Mouse (Mus musculus): Measurements from ENCODE around the gene Kpna1. TPM values are rescaled to one million over a fixed set of nuclear protein-coding genes. Genes with fewer than 3 reads are reported as not detected.
A peak's percentile ranks its signal among the peaks of the same experiment; 100 is the strongest.

Gene Kpna1
- polyA plus RNA-seq, 1 experiment from 2014 or later: 72.9 TPM

DNA sequence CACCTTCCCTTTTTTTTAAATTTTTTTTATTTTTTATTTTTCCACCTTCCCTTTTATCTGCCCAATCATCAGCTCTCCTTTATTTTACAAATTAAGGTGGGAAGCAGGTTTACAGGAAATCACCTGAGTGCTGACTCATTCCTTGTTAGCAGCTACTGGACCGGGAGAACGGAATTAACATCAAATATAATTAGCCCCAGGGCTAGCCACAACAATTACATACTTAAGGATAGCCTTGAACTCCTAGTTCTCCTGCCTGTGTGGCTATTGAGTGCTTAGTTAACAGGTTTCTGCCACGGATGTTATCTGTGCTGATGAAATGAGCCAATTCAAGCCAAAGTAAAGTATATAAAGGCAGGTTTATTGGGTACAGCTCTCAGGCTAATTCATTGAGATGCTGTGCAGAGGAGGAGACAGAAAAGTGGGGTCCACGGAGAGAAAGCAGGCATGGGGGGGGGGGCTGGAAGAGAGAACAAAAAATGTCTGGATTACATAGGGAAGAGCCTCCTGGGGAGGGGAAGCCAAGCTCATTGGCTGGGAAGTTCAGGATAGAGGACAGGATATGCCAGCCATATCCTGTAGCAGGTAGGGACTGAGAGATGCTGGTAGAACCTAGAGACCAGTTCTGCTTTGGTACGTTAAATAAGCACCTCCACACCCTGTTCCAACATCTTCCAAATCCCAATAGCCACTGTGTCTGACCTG, 12.0 kb upstream of the Kpna1 start:
- WGBS: 62% methylated on average over 5 of the region's 5 CpGs
- Histone ChIP-seq H3K4me2 (no peak overlapping the region), H3K27me3 (no peaks in the 10 kb centered on the region)

DNA sequence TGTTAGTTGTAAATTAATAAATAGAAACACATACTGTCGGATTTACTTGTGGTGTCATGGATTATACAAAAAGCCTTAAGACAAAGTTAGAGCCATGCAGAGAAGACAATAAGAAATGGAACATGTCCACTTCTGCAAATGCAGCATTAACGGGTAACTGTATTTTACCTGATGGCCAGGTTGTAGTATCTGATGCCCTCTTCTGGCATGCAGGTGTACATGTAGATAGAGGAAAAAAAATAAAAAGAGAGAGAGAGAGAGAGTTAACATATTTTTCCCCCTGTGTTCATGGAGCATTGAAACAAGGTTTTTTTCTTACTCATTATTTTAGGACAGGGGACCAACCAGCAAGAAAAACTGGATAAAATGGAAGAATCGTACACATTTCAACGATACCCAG, 11.2 kb upstream of the Kpna1 start:
- 85% methylated on average over 4 of the region's 4 CpGs for WGBS
- no peak overlapping the region for H3K4me3 ChIP-seq
- no peak for ATAC-seq (ENCODE audit: low FRiP score, low read depth)
- no peaks in the 10 kb centered on the region for H3K36me3 ChIP-seq
- H3K9me3 ChIP-seq: no peaks in the 10 kb centered on the region
- no peak overlapping the region for H3K4me2 ChIP-seq
- H3K27ac ChIP-seq (replicated peaks): no peak overlapping the region
- H3K27me3 ChIP-seq: no peaks in the 10 kb centered on the region
- H3K9ac ChIP-seq: no peak overlapping the region
- no peaks in the 10 kb centered on the region for H3K4me1 ChIP-seq (replicated peaks)

More for the DNA sequence above, 12.0 kb upstream of the Kpna1 start:
- Histone ChIP-seq H3K9me3 (no peaks in the 10 kb centered on the region), H3K9ac (no peak overlapping the region), H3K4me3 (no peak overlapping the region), H3K4me1 (replicated peaks) (no peaks in the 10 kb centered on the region), H3K27ac (replicated peaks) (no peak overlapping the region), H3K36me3 (no peaks in the 10 kb centered on the region)
- no peak for ATAC-seq (ENCODE audit: low FRiP score, low read depth)

DNA sequence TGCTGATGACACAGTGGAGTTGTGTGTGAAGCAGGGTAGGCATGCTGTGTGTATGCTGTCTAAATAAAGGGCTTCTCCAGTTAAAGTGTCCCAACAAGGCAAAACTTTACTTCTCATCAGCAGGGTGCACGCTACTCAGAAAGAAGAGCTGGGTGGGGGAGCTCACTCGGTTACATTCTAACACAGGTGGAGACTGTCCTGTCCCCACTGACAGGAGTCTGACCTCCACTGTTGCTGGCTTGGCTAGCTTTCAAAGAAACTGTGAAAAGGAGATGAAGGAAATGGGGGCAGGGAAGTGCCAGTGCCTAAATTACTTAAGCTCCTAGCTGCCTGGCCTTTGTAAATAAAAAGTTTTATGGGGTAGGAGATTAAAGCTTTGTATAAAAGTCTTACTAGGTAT, 10.4 kb upstream of the Kpna1 start:
- 61% methylated on average over 2 of the region's 2 CpGs for WGBS
- Histone ChIP-seq H3K4me3 (no peak overlapping the region), H3K9me3 (no peaks in the 10 kb centered on the region), H3K27me3 (no peaks in the 10 kb centered on the region), H3K4me1 (replicated peaks) (no peaks in the 10 kb centered on the region), H3K27ac (replicated peaks) (no peak overlapping the region), H3K36me3 (no peaks in the 10 kb centered on the region), H3K4me2 (no peak overlapping the region), H3K9ac (no peak overlapping the region)
- no peak for ATAC-seq (ENCODE audit: low FRiP score, low read depth)

DNA sequence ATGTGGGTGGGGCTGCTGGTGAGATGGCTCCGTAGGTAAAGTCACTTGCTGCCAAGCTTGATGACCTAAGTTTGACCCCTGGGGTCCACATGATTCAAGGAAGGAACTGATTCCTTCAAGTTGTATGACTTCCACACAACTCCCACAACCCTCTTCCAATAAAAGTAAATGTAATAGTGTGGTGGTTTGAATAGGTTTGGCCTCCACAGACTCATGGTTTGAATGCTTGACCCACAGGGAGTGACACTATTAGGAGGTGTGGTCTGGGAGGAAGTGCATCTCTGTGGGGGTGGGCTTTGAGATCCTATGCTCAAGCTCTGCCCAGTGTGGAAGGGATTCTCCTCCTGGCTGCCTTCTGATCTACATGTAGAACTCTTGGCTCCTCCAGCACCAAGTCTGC, 4.5 kb upstream of the Kpna1 start:
- Histone ChIP-seq H3K36me3 (no peaks in the 10 kb centered on the region), H3K27me3 (no peaks in the 10 kb centered on the region), H3K4me2 (no peak overlapping the region), H3K9ac (no peak overlapping the region), H3K9me3 (no peaks in the 10 kb centered on the region), H3K4me1 (replicated peaks) (no peaks in the 10 kb centered on the region), H3K27ac (replicated peaks) (no peak overlapping the region), H3K4me3 (no peak overlapping the region)
- no peak for ATAC-seq (ENCODE audit: low FRiP score, low read depth)
- 52% methylated on average over 1 of the region's 1 CpGs for WGBS

DNA sequence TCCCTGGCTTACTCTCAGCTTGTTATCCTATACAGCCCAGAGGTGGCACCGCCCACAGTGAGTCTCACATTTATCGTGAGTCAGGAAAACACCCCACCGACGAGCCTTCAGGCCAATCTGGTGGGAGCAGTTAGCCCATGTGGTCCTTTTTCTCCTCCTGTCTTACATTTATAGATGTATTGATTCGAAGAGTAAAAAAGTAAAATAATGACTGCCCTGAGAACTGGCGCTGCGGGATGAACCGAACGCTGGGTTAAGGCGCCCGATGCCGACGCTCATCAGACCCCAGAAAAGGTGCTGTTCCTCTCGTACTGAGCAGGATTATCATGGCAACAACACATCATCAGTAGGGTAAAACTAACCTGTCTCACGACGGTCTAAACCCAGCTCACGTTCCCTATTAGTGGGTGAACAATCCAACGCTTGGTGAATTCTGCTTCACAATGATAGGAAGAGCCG, 2.8 kb downstream of the Kpna1 start:
- H3K4me2 ChIP-seq: no peak overlapping the region
- H3K4me3 ChIP-seq: no peak overlapping the region
- ATAC-seq (ENCODE audit: low FRiP score, low read depth): peak; percentile 84
- 47% methylated on average over 19 of the region's 19 CpGs for WGBS
- H3K9ac ChIP-seq: no peak overlapping the region
- peaks cover 21% of the 10 kb centered on the region for H3K4me1 ChIP-seq (replicated peaks)
- H3K9me3 ChIP-seq: 0 out of 2 replicates have a peak, but pooled peaks cover 3% of the 10 kb centered on the region
- H3K36me3 ChIP-seq: no peaks in the 10 kb centered on the region
- no peak overlapping the region for H3K27ac ChIP-seq (replicated peaks)
- H3K27me3 ChIP-seq: no peaks in the 10 kb centered on the region

DNA sequence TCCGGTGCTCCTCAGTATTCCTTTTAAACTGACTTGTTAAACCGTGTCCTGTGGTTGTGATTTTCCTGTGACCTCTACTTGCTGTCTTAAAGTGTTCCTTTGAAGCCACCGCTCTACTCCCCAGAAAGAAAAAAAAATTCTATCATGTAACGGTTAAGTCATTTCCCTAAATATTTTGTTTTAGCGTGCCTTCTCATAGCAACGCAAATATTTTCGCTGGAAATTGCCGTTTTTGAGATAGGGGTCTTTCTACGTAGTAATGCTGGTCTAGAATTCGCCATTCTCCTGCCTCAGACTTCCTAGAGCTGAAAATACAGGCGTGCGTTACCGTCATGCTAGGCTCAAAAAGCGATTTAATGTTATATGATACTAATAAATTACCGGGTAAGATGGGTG, 4.0 kb downstream of the Kpna1 start:
- WGBS: 5% methylated on average over 15 of the region's 15 CpGs
- Histone ChIP-seq H3K9me3 (0 out of 2 replicates have a peak, but pooled peaks cover 3% of the 10 kb centered on the region), H3K9ac (peak overlapping the region; percentile 95), H3K4me1 (replicated peaks) (peaks cover 26% of the 10 kb centered on the region), H3K4me2 (peak overlapping the region; percentile 55), H3K36me3 (no peaks in the 10 kb centered on the region), H3K27me3 (no peaks in the 10 kb centered on the region), H3K27ac (replicated peaks) (peak overlapping the region; percentile 99), H3K4me3 (peak overlapping the region; percentile 90)
- peak; percentile 3; the same call in 1 of the 2 replicates for ATAC-seq (ENCODE audit: low FRiP score, low read depth)

DNA sequence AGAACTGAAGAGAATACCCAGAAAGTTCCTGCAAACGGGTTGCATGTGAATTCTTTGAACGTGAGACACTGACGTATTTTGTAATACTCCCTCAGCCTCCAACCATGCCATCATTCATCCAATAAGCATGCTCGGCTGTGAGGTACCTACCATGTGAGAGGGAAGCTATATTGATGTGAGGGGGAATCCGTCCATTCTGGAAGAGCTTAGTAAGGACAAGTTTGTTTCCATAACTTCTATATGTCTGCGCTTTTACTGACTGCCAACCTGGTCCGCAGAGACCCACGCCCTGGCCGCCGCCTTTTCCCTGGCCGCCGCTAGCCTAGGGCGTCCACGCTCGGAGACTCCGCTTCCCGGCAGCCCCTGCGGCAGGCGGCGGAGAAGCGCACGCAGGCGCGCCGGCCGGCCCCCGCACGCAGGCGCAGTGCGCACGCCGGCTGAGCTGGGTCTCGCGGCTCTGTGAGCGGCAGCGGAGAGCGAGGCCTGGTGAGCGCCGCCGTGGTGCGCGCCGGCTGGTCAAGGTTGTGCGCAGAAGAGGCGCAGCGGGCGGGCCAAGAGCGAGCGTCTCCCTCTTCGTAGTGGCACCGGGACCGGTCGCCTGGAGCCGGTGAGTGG, 4.5 kb downstream of the Kpna1 start:
- peak; percentile 94 for ATAC-seq (ENCODE audit: low FRiP score, low read depth)
- peak overlapping the region; percentile 95 for H3K9ac ChIP-seq
- H3K27me3 ChIP-seq: no peaks in the 10 kb centered on the region
- 0 out of 2 replicates have a peak, but pooled peaks cover 3% of the 10 kb centered on the region for H3K9me3 ChIP-seq
- under 1% methylated on average over 45 of the region's 54 CpGs for WGBS
- peaks cover 26% of the 10 kb centered on the region for H3K4me1 ChIP-seq (replicated peaks)
- H3K27ac ChIP-seq (replicated peaks): peak overlapping the region; percentile 99
- H3K4me2 ChIP-seq: peak overlapping the region; percentile 55
- H3K4me3 ChIP-seq: peak overlapping the region; percentile 90
- no peaks in the 10 kb centered on the region for H3K36me3 ChIP-seq

DNA sequence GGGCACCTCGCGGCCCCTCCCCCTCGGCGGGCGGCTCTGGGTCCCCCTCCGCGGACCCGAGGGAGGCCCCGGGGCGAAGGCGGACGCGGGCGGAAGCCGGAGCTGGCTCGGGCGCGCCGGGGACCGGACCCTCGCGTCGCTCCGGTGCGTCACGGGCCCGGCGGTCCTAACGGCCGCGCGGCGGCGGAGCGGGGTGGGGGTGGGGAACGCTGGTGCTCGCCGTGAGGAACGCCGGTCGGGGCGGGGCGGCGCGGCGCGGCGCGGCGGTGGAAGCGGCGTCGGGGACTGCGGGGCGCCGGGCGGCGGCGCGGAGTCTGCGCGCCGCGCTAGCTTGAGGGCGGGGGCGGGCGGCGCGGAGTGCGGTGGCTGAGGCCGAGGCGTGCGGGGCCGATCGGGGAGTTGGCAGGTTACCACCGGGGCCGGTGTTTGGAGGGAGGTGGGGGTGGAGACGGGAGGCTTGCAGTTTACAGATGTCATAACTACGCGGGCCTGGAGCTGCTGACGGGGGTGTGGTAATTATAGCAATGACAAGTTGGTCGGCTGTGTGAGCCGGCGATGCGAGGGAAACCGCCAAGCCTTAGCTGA, 5.1 kb downstream of the Kpna1 start:
- ATAC-seq (ENCODE audit: low FRiP score, low read depth): peak; percentile 79
- Histone ChIP-seq H3K4me1 (replicated peaks) (peaks cover 26% of the 10 kb centered on the region), H3K36me3 (no peaks in the 10 kb centered on the region), H3K4me2 (peak overlapping the region; percentile 55), H3K27me3 (no peaks in the 10 kb centered on the region), H3K9ac (peak overlapping the region; percentile 95), H3K9me3 (0 out of 2 replicates have a peak, but pooled peaks cover 3% of the 10 kb centered on the region), H3K4me3 (peak overlapping the region; percentile 90), H3K27ac (replicated peaks) (peak overlapping the region; percentile 99)
- WGBS: under 1% methylated on average over 40 of the region's 86 CpGs

DNA sequence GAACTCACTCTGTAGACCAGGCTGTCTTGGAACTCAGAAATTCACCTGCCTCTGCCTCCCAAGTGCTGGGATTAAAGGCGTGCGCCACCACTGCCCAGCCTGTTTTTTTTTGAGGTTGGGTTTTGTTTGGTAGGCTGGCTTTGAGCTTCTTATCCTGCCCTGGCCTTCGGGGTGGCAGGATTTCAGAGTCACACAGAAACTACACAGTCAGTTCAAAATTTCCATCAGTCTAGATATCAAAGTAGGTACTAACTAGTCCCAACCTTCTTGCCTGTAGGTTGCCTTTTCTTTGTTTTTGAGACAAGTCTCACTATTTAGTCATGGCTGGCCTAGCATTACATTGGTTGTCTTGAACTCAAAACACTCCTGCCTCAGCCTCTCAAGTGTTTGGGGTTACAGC, 5.9 kb downstream of the Kpna1 start:
- no peak overlapping the region for H3K9ac ChIP-seq
- peak overlapping the region; percentile 90 for H3K4me3 ChIP-seq
- no peak overlapping the region for H3K27ac ChIP-seq (replicated peaks)
- no peaks in the 10 kb centered on the region for H3K27me3 ChIP-seq
- ATAC-seq (ENCODE audit: low FRiP score, low read depth): no peak
- H3K9me3 ChIP-seq: 0 out of 2 replicates have a peak, but pooled peaks cover 3% of the 10 kb centered on the region
- peaks cover 26% of the 10 kb centered on the region for H3K4me1 ChIP-seq (replicated peaks)
- WGBS: 57% methylated on average over 3 of the region's 3 CpGs
- no peaks in the 10 kb centered on the region for H3K36me3 ChIP-seq
- peak overlapping the region; percentile 55 for H3K4me2 ChIP-seq

DNA sequence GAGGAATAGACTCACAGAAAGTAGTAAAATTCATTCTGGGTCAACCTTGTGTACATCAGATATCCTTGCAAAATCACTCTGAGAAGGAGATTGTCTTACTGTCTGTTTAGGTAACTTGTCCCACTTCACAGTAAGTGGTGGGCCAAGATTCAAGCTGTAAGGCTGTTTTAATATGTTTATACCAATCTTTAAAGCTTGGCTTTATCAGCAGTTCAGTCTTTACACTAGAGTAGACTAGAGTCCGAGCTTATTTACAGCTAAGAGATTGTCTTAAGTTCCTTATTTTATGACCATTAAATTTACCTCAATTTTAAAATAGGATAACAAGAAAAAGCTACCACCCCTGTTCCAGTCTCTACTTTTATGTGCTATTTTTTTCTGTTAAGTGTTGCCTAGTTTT, 9.4 kb downstream of the Kpna1 start:
- ATAC-seq (ENCODE audit: low FRiP score, low read depth): no peak
- Histone ChIP-seq H3K4me2 (no peak overlapping the region), H3K27ac (replicated peaks) (no peak overlapping the region), H3K9ac (no peak overlapping the region), H3K4me1 (replicated peaks) (peaks cover 22% of the 10 kb centered on the region), H3K36me3 (no peaks in the 10 kb centered on the region), H3K27me3 (no peaks in the 10 kb centered on the region), H3K9me3 (no peaks in the 10 kb centered on the region), H3K4me3 (no peak overlapping the region)
- WGBS: 91% methylated on average over 1 of the region's 1 CpGs

DNA sequence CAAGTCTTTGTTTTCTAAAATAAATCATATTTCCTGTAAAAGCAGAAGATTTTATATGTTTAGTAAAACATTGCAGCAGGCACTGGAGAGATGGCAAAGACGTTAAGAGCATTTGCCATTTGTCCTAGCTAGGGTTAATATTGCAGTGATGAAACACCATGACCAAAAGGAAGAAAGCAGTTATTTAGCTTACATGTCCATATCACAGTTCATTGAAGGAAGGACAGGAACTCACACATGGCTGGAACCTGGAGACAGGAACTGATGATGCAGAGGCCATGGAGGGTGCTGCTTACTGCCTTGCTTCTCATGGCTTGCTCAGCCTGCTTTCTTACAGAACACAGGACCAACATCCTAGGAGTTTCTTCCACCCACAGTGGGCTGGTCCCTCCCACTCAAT, 13.8 kb downstream of the Kpna1 start:
- H3K4me1 ChIP-seq (replicated peaks): no peaks in the 10 kb centered on the region
- no peaks in the 10 kb centered on the region for H3K36me3 ChIP-seq
- no peaks in the 10 kb centered on the region for H3K27me3 ChIP-seq
- WGBS: 81% methylated on average over 1 of the region's 1 CpGs
- H3K4me3 ChIP-seq: no peak overlapping the region
- H3K4me2 ChIP-seq: no peak overlapping the region
- H3K27ac ChIP-seq (replicated peaks): no peak overlapping the region
- H3K9ac ChIP-seq: no peak overlapping the region
- no peak for ATAC-seq (ENCODE audit: low FRiP score, low read depth)
- H3K9me3 ChIP-seq: no peaks in the 10 kb centered on the region

DNA sequence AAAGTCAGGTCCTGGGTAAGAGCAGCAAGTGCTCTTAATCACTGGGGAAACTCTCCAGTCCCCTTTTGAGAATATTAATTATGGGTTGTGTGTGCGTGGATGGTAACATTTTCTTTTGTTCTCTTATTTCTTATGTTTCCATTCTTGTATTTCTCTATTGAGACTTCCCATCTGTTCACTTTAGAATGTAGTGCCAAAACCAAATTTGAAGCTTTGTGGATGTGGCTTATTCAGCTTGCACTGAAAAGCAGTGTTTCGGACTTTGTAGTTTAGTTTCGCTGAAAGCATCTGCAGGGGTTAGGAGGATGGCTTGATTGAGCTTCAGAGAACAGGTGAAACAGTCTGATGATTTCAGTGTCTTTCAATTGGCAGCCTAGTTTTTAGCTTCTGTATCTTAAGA, 14.8 kb downstream of the Kpna1 start:
- no peak overlapping the region for H3K4me3 ChIP-seq
- WGBS: 80% methylated on average over 3 of the region's 3 CpGs
- H3K9ac ChIP-seq: no peak overlapping the region
- no peaks in the 10 kb centered on the region for H3K27me3 ChIP-seq
- no peak overlapping the region for H3K4me2 ChIP-seq
- H3K27ac ChIP-seq (replicated peaks): no peak overlapping the region
- H3K9me3 ChIP-seq: no peaks in the 10 kb centered on the region
- no peaks in the 10 kb centered on the region for H3K36me3 ChIP-seq
- ATAC-seq (ENCODE audit: low FRiP score, low read depth): no peak
- H3K4me1 ChIP-seq (replicated peaks): no peaks in the 10 kb centered on the region
